Mouse (Mus musculus) forebrain, embryonic 12.5 days (tissue): ENCODE results near the gene Exosc10. TPM values are rescaled to one million over a fixed set of nuclear protein-coding genes. Genes with fewer than 3 reads are reported as not detected.

ENCODE experiments used
- ATAC-seq: fragments of 200-750 bp; cut with Nextera tagmentation; 2 replicates; pipeline ENCODE4 v1.8.0; 2017; ENCODE audit warnings: moderate TSS enrichment; ENCODE audit not compliant: low FRiP score
- H3K27ac ChIP-seq: fragments of 300-500 bp; sonication (generic); 2 replicates; pipeline ENCODE4 v1.5.1; 2016; ENCODE audit warnings: mild to moderate bottlenecking
- H3K27me3 ChIP-seq: fragments of 300-500 bp; sonication (generic); 2 replicates; pipeline ENCODE4 v1.6.1; 2016; ENCODE audit warnings: mild to moderate bottlenecking
- H3K36me3 ChIP-seq: fragments of 300-500 bp; sonication (generic); replicated peaks from 2 replicates; pipeline ENCODE4 v1.6.1; 2016; ENCODE audit warnings: mild to moderate bottlenecking
- H3K4me1 ChIP-seq: fragments of 300-500 bp; sonication (generic); 2 replicates; pipeline ENCODE4 v1.6.1; 2016
- H3K4me2 ChIP-seq: fragments of 300-500 bp; sonication (generic); 2 replicates; pipeline ENCODE4 v1.6.1; 2016; ENCODE audit warnings: mild to moderate bottlenecking, moderate library complexity
- H3K4me3 ChIP-seq: fragments of 300-500 bp; sonication (generic); replicated peaks from 2 replicates; pipeline ENCODE4 v1.5.1; 2016; ENCODE audit warnings: mild to moderate bottlenecking
- H3K9ac ChIP-seq: fragments of 300-500 bp; sonication (generic); 2 replicates; pipeline ENCODE4 v1.6.1; 2016; ENCODE audit warnings: mild to moderate bottlenecking
- H3K9me3 ChIP-seq: fragments of 300-500 bp; sonication (generic); 2 replicates; pipeline ENCODE4 v1.6.1; 2016
- WGBS: fragments of 180-500 bp; shearing (Covaris S2); methylation state at CpG from one replicate; pipeline ENCODE4 v1.1.7; 2016; 5-methylcytosine and 5-hydroxymethylcytosine counted together
- polyA plus RNA-seq: library from polyadenylated mRNA; unstranded; fragments of >200 nt; fragmentation: Nextera tagmentation; extraction: Ambion mirVana; gene quantifications from 2 replicates; pipeline ENCODE4 v1.2.1, GENCODE M21; 2016

Exosc10 gene
- polyA plus RNA-seq, 1 experiment from 2014 or later: 102 TPM

GRCm38 (mm10) chr4:148620718-148621117 lies 62.5 kb downstream of the Exosc10 start:
- H3K27ac ChIP-seq: no peak overlapping the region
- peaks cover 90% of the 10 kb centered on the region for H3K36me3 ChIP-seq
- no peak overlapping the region for H3K4me3 ChIP-seq
- peaks cover 25% of the 10 kb centered on the region for H3K4me1 ChIP-seq
- H3K9ac ChIP-seq: no peak overlapping the region
- no peaks in the 10 kb centered on the region for H3K27me3 ChIP-seq
- no peaks in the 10 kb centered on the region for H3K9me3 ChIP-seq
- 94% methylated on average over 1 of the region's 1 CpGs for WGBS
- no peak overlapping the region for H3K4me2 ChIP-seq
- ATAC-seq: no peak

GRCm38 (mm10) chr4:148622485-148622884 lies 64.3 kb downstream of the Exosc10 start:
- ATAC-seq: no peak
- H3K9me3 ChIP-seq: no peaks in the 10 kb centered on the region
- H3K27me3 ChIP-seq: no peaks in the 10 kb centered on the region
- H3K4me3 ChIP-seq: no peak overlapping the region
- H3K36me3 ChIP-seq: peaks cover 73% of the 10 kb centered on the region
- H3K9ac ChIP-seq: no peak overlapping the region
- H3K27ac ChIP-seq: no peak overlapping the region
- WGBS: 96% methylated on average over 4 of the region's 4 CpGs
- H3K4me2 ChIP-seq: no peak overlapping the region
- H3K4me1 ChIP-seq: peaks cover 25% of the 10 kb centered on the region

- Histone ChIP-seq H3K4me2 (no peak overlapping the region), H3K27me3 (no peaks in the 10 kb centered on the region), H3K9me3 (no peaks in the 10 kb centered on the region), H3K36me3 (peaks cover 66% of the 10 kb centered on the region), H3K4me3 (no peak overlapping the region), H3K4me1 (peaks cover 25% of the 10 kb centered on the region), H3K9ac (no peak overlapping the region), H3K27ac (no peak overlapping the region)
- no peak for ATAC-seq
- 94% methylated on average over 4 of the region's 4 CpGs for WGBS
Measured at GRCm38 (mm10) chr4:148623609-148624008, 65.4 kb downstream of the Exosc10 start.

GRCm38 (mm10) chr4:148625010-148625409 lies 66.8 kb downstream of the Exosc10 start:
- Histone ChIP-seq H3K27ac (no peak overlapping the region), H3K4me2 (peak overlapping the region; percentile 89), H3K4me1 (peaks cover 25% of the 10 kb centered on the region), H3K36me3 (peaks cover 52% of the 10 kb centered on the region), H3K27me3 (no peaks in the 10 kb centered on the region), H3K4me3 (peak overlapping the region; percentile 94), H3K9me3 (no peaks in the 10 kb centered on the region), H3K9ac (no peak overlapping the region)
- WGBS: 86% methylated on average over 10 of the region's 10 CpGs
- no peak for ATAC-seq

- ATAC-seq: peak; percentile 66
- Histone ChIP-seq H3K4me2 (peak overlapping the region; percentile 89), H3K4me1 (peaks cover 25% of the 10 kb centered on the region), H3K9me3 (no peaks in the 10 kb centered on the region), H3K27ac (peak overlapping the region; percentile 96), H3K36me3 (peaks cover 42% of the 10 kb centered on the region), H3K9ac (peak overlapping the region; percentile 99), H3K4me3 (peak overlapping the region; percentile 94), H3K27me3 (no peaks in the 10 kb centered on the region)
- WGBS: 1% methylated on average over 57 of the region's 57 CpGs
Measured at GRCm38 (mm10) chr4:148625756-148626622, 67.8 kb downstream of the Exosc10 start.

- peak within 1 kb of the TSS; percentile 89 for H3K4me2 ChIP-seq
- peaks cover 25% of the 10 kb centered on the region for H3K4me1 ChIP-seq
- peak within 1 kb of the TSS; percentile 94 for H3K4me3 ChIP-seq
- H3K27ac ChIP-seq: peak within 1 kb of the TSS; percentile 96
- H3K9ac ChIP-seq: peak within 1 kb of the TSS; percentile 99
- H3K36me3 ChIP-seq: peaks cover 35% of the 10 kb centered on the region
- under 1% methylated on average over 51 of the region's 51 CpGs for WGBS
- H3K9me3 ChIP-seq: no peaks in the 10 kb centered on the region
- ATAC-seq: peak; percentile 97
- H3K27me3 ChIP-seq: no peaks in the 10 kb centered on the region
Measured at GRCm38 (mm10) chr4:148626623-148627185, 68.5 kb downstream of the Exosc10 start, which contains the start of gene Tardbp. Tardbp (minus strand) TSS chr4:148627019.

- peak; percentile 27 for ATAC-seq
- Histone ChIP-seq H3K4me1 (peaks cover 21% of the 10 kb centered on the region), H3K9me3 (no peaks in the 10 kb centered on the region), H3K27ac (no peak overlapping the region), H3K27me3 (no peaks in the 10 kb centered on the region), H3K36me3 (peaks cover 30% of the 10 kb centered on the region), H3K9ac (peak overlapping the region; percentile 99), H3K4me3 (peak overlapping the region; percentile 94), H3K4me2 (peak overlapping the region; percentile 89)
- 64% methylated on average over 3 of the region's 3 CpGs for WGBS
Measured at GRCm38 (mm10) chr4:148627246-148627645, 69.0 kb downstream of the Exosc10 start.

Other genes with a start within 250 kb of the Exosc10 start
- gene Ubiad1, start 113.7 kb upstream of the Exosc10 start, polyA plus RNA-seq: 19.1 and 20.8 TPM in 2 replicates
- 31.2 and 35.1 TPM in 2 replicates for gene Mtor, start 109.8 kb upstream of the Exosc10 start, polyA plus RNA-seq
- gene Angptl7, start 58.0 kb upstream of the Exosc10 start, polyA plus RNA-seq: 0.29 and 0.51 TPM in 2 replicates
- gene Srm, start 33.1 kb downstream of the Exosc10 start, polyA plus RNA-seq: 163 and 166 TPM in 2 replicates
- gene Masp2, start 44.1 kb downstream of the Exosc10 start, polyA plus RNA-seq: 0.27 and 0.50 TPM in 2 replicates
- gene Tardbp, start 68.6 kb downstream of the Exosc10 start, polyA plus RNA-seq: 447 and 449 TPM in 2 replicates
- gene Gm572, start 84.9 kb downstream of the Exosc10 start, polyA plus RNA-seq: not detected in 2 replicates
- gene Casz1, start 246.0 kb downstream of the Exosc10 start, polyA plus RNA-seq: 2.8 and 3.1 TPM in 2 replicates